Mouse (Mus musculus) neural tube, embryonic 12.5 days (tissue): ENCODE data around the gene H2-M10.6. TPM values are rescaled to one million over a fixed set of nuclear protein-coding genes. Genes with fewer than 3 reads are reported as not detected.

Source experiments
- ATAC-seq: fragments of 200-750 bp; cut with Nextera tagmentation; 2 replicates; pipeline ENCODE4 v1.8.0; 2017; ENCODE audit warnings: low read depth, mild to moderate bottlenecking, moderate TSS enrichment, moderate library complexity; ENCODE audit not compliant: low FRiP score
- H3K27ac ChIP-seq: fragments of 300-500 bp; sonication (generic); 2 replicates; pipeline ENCODE4 v1.5.1; 2016
- H3K27me3 ChIP-seq: fragments of 300-500 bp; sonication (generic); replicated peaks from 2 replicates; pipeline ENCODE4 v1.6.1; 2016; ENCODE audit warnings: mild to moderate bottlenecking
- H3K36me3 ChIP-seq: fragments of 300-500 bp; sonication (generic); 2 replicates; pipeline ENCODE4 v1.6.1; 2016; ENCODE audit warnings: mild to moderate bottlenecking
- H3K4me1 ChIP-seq: fragments of 300-500 bp; sonication (generic); 2 replicates; pipeline ENCODE4 v1.6.1; 2016
- H3K4me2 ChIP-seq: fragments of 300-500 bp; sonication (generic); replicated peaks from 2 replicates; pipeline ENCODE4 v1.6.1; 2016; ENCODE audit warnings: mild to moderate bottlenecking
- H3K4me3 ChIP-seq: fragments of 300-500 bp; sonication (generic); 2 replicates; pipeline ENCODE4 v1.5.1; 2016
- H3K9ac ChIP-seq: fragments of 300-500 bp; sonication (generic); 2 replicates; pipeline ENCODE4 v1.6.1; 2016; ENCODE audit warnings: mild to moderate bottlenecking
- H3K9me3 ChIP-seq: fragments of 300-500 bp; sonication (generic); 2 replicates; pipeline ENCODE4 v1.6.1; 2016; ENCODE audit warnings: mild to moderate bottlenecking
- WGBS: fragments of 180-500 bp; shearing (Covaris S2); methylation state at CpG from one replicate; pipeline ENCODE4 v1.1.7; 2016; 5-methylcytosine and 5-hydroxymethylcytosine counted together
- polyA plus RNA-seq: library from polyadenylated mRNA; unstranded; fragments of >200 nt; fragmentation: Nextera tagmentation; extraction: Ambion mirVana; gene quantifications from 2 replicates; pipeline ENCODE4 v1.2.1, GENCODE M21; 2016

The H2-M10.6 gene
- polyA plus RNA-seq, 1 experiment from 2014 or later: not detected

DNA sequence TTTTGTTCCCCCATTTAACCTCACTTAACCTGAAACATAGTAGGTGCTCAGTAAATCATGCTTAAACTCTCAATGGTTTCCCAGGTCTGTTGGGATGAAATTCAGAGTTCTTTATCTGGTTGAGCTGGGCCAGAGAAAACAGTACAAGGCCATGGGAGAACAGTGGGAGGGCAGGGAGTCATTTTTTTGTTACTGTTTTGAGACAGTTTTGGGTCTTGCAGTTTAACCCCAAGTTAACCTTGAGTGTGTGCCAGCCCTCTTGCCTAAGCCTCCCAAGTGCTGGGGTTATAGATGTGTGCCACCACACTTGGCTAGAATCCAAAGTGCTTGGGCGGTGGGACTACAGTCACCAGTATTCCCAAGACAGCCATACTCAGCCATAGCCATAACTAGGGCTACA, 32.8 kb downstream of the H2-M10.6 start:
- 69% methylated on average over 1 of the region's 1 CpGs for WGBS
- ATAC-seq: no peak
- no peaks in the 10 kb centered on the region for H3K9me3 ChIP-seq
- H3K4me2 ChIP-seq: no peak overlapping the region
- no peak overlapping the region for H3K9ac ChIP-seq
- H3K27ac ChIP-seq: no peak overlapping the region
- no peaks in the 10 kb centered on the region; the same call in 1 of the 2 replicates for H3K36me3 ChIP-seq
- no peaks in the 10 kb centered on the region for H3K27me3 ChIP-seq
- H3K4me1 ChIP-seq: no peaks in the 10 kb centered on the region; the same call in 1 of the 2 replicates
- H3K4me3 ChIP-seq: no peak overlapping the region

DNA sequence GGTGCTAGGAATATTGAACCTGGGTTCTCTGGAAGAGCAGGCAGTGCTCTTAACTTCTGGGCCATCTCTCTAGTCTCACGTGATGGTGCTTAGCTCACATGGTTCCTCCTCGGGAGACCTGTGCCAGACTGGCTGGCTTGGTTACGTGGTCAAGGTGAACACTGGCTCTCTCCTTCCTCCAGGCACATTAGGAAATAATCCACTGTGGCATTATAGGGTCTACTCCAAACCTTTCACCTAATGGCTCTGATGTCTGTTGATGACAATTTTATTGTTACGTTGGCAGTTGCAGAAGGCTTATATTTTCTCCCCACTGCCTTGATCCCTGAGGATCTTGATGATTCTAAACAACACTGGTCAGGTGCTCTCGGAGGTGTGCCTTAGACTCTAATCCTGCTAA, 36.9 kb downstream of the H2-M10.6 start:
- no peak for ATAC-seq
- peaks cover 35% of the 10 kb centered on the region for H3K36me3 ChIP-seq
- H3K27me3 ChIP-seq: no peaks in the 10 kb centered on the region
- no peak overlapping the region for H3K4me2 ChIP-seq
- no peaks in the 10 kb centered on the region for H3K9me3 ChIP-seq
- H3K4me1 ChIP-seq: no peaks in the 10 kb centered on the region; the same call in 1 of the 2 replicates
- H3K4me3 ChIP-seq: no peak overlapping the region
- H3K27ac ChIP-seq: no peak overlapping the region
- no peak overlapping the region for H3K9ac ChIP-seq
- WGBS: 89% methylated on average over 5 of the region's 5 CpGs

DNA sequence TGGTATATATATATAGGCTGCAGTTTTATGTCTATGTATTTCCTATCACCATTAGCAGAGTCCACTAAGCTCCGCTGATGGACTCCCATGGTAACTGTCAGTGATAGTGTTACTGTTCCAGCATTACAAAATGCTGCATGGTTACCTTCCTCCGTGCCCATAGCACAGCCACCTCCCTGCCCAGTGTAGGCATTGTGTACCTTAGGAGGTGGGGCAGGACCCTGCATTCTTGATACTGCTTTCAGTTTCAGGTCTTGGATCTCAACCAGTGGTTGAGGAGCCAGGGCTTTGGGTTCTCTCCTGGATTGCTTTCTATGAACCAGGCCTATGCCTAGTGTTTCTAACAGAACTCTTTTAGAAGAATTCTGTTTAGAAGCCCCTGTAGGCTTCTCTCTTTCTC, 38.0 kb downstream of the H2-M10.6 start:
- Histone ChIP-seq H3K4me3 (no peak overlapping the region), H3K27ac (no peak overlapping the region), H3K4me1 (no peaks in the 10 kb centered on the region), H3K9me3 (no peaks in the 10 kb centered on the region), H3K27me3 (no peaks in the 10 kb centered on the region), H3K9ac (no peak overlapping the region), H3K4me2 (no peak overlapping the region), H3K36me3 (peaks cover 44% of the 10 kb centered on the region)
- WGBS: 92% methylated on average over 2 of the region's 2 CpGs
- ATAC-seq: no peak

DNA sequence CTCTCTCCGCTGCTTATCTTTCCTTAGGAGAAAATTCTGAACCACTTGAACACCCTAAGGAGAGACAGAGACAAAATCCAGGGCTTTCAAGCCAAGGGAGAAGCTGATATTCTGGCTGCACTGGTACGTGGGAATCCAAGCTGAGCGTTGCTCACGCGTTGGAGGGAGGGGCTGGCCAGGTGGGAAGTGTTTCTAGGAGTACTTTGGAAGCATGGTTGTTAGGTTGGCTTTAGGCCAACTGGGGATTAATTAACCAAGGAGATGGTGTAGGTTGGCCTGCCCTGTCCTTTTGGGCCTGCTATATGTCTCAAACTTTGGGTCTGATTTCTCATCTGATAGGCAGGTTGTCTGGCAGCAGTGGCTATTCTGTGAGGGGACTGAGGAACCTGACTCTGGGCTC, 39.2 kb downstream of the H2-M10.6 start:
- 97% methylated on average over 5 of the region's 5 CpGs for WGBS
- H3K4me2 ChIP-seq: no peak overlapping the region
- peaks cover 54% of the 10 kb centered on the region for H3K36me3 ChIP-seq
- no peak overlapping the region for H3K9ac ChIP-seq
- no peak overlapping the region for H3K4me3 ChIP-seq
- H3K27ac ChIP-seq: no peak overlapping the region
- H3K4me1 ChIP-seq: no peaks in the 10 kb centered on the region
- no peaks in the 10 kb centered on the region for H3K9me3 ChIP-seq
- no peak for ATAC-seq
- no peaks in the 10 kb centered on the region for H3K27me3 ChIP-seq

DNA sequence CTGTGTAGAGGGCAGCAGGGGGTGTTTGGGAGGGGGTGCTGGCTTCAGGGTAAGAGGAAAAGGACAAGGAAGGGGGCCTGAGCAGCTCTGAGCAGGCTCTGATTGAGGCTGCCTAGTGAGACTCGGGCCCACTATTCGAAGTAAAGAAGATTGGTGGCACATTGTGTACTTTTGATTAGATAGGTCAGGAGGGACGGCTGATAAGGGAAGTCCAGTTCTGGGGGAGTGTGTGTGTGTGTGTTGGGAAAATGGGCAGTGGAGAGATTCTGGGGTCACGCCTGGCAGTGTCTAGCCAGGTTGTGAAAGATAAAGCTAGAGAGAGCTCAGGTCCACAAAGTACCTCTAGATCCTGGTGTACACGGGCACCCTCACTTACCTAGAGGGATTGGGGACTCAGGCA, 39.7 kb downstream of the H2-M10.6 start:
- Histone ChIP-seq H3K9ac (no peak overlapping the region), H3K9me3 (no peaks in the 10 kb centered on the region), H3K27ac (no peak overlapping the region), H3K4me3 (no peak overlapping the region), H3K4me1 (no peaks in the 10 kb centered on the region), H3K4me2 (no peak overlapping the region), H3K36me3 (peaks cover 59% of the 10 kb centered on the region), H3K27me3 (no peaks in the 10 kb centered on the region)
- 92% methylated on average over 5 of the region's 5 CpGs for WGBS
- ATAC-seq: no peak

DNA sequence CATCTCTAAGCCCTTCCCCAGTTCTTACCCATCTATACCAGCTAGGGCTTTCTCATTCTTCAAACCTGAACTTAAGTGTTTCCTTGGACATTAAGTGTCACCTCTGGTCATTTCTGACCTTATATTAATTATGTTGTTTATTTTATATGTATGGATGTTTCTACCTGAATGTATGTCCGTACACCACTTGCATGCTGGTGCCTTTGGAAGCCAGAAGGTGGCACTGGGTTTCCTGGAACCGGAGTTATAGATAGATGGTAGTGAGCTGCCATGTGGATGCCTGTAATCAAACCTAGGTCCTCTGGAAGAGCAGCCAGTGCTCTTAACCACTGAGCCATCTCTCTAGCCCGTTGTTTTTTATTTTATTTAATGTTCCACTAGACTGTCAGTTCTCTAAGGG, 43.5 kb downstream of the H2-M10.6 start:
- H3K9me3 ChIP-seq: no peaks in the 10 kb centered on the region
- peaks cover 91% of the 10 kb centered on the region for H3K36me3 ChIP-seq
- 93% methylated on average over 3 of the region's 3 CpGs for WGBS
- H3K9ac ChIP-seq: no peak overlapping the region
- no peaks in the 10 kb centered on the region for H3K4me1 ChIP-seq
- no peak for ATAC-seq
- no peak overlapping the region for H3K27ac ChIP-seq
- no peak overlapping the region for H3K4me2 ChIP-seq
- H3K4me3 ChIP-seq: no peak overlapping the region
- no peaks in the 10 kb centered on the region for H3K27me3 ChIP-seq

DNA sequence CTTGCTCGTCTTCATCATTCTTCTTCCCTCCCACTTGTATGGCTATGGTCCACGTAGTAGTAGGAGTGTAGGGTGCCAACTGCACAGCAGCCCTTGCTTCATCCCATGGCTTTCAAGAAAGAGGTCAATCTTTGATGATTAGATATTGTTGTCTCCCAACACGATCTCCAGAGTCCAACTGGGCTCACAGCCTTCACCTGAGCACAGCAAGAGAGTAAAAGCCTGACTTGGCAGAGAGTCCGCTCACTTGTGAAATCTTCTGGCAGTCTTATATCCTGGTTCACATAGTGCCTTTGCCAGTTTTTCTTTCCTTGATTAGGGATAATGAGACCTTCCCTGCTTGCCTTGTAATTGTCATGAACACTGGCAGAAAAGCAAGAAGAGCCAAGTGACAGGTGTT, 44.3 kb downstream of the H2-M10.6 start:
- peaks cover 84% of the 10 kb centered on the region for H3K36me3 ChIP-seq
- H3K4me2 ChIP-seq: no peak overlapping the region
- no peak for ATAC-seq
- H3K9me3 ChIP-seq: no peaks in the 10 kb centered on the region
- no peaks in the 10 kb centered on the region for H3K4me1 ChIP-seq
- no peak overlapping the region for H3K9ac ChIP-seq
- no peaks in the 10 kb centered on the region for H3K27me3 ChIP-seq
- H3K4me3 ChIP-seq: no peak overlapping the region
- no peak overlapping the region for H3K27ac ChIP-seq
- WGBS: 91% methylated on average over 4 of the region's 4 CpGs

DNA sequence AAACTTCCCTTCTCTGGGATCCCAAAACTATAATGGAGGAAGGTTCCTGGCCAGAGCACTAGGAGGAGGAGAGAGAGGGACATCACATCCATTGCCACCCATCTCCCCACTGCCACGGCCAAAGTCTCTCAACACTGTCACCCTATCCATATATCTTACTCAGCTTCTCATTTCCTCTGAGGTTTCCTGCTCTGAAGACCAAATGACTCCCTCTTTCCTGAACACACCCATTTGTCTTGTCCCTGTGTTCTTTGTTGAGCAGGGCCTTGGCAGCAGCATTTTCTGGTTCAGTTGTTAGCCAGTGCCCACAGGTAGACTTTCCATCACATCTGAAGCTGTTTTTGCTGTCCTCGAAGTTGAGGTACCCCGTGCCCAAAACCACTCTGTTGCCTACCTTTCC, 46.2 kb downstream of the H2-M10.6 start:
- peaks cover 64% of the 10 kb centered on the region for H3K36me3 ChIP-seq

DNA sequence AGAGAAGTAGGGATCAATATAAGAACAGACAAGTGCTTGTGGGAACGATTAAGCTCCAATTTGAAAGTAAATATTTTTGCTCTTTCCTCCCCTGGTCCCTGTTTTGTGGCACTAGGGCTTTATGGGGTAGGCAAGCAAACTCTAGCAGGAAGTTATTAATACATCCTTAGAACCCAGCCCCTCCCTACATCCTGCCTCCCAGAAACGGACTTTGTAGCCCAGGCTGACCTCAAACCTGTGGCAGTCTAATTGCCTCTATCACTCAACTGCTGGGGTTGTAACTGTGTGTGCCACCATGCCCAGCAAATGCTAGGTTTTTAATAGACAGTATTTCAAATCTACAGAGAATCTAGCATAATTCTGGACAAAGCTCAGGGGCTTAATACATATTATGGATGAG, 49.7 kb downstream of the H2-M10.6 start:
- Histone ChIP-seq H3K9me3 (no peaks in the 10 kb centered on the region), H3K9ac (no peak overlapping the region), H3K4me3 (no peak overlapping the region), H3K27me3 (peaks cover 2% of the 10 kb centered on the region; the same call in 1 of the 2 replicates), H3K4me2 (no peak overlapping the region), H3K4me1 (no peaks in the 10 kb centered on the region), H3K36me3 (peaks cover 33% of the 10 kb centered on the region), H3K27ac (no peak overlapping the region)
- ATAC-seq: no peak
- WGBS: 61% methylated on average over 2 of the region's 2 CpGs

More for the DNA sequence above, 46.2 kb downstream of the H2-M10.6 start:
- WGBS: 95% methylated on average over 3 of the region's 3 CpGs
- no peak for ATAC-seq
- Histone ChIP-seq H3K9ac (no peak overlapping the region), H3K4me3 (no peak overlapping the region), H3K4me2 (no peak overlapping the region), H3K9me3 (no peaks in the 10 kb centered on the region), H3K27me3 (no peaks in the 10 kb centered on the region), H3K27ac (no peak overlapping the region), H3K4me1 (no peaks in the 10 kb centered on the region)

Other genes starting within 250 kb of the H2-M10.6 start
- gene H2-M9, start 169.5 kb upstream of the H2-M10.6 start, polyA plus RNA-seq: not detected in 2 replicates
- gene H2-M1, start 140.0 kb upstream of the H2-M10.6 start, polyA plus RNA-seq: not detected in 2 replicates
- not detected in 2 replicates for gene H2-M10.5, start 39.3 kb upstream of the H2-M10.6 start, polyA plus RNA-seq
- 52.1 and 56.8 TPM in 2 replicates for gene Trim26, start 25.0 kb downstream of the H2-M10.6 start, polyA plus RNA-seq
- 0.37 and 0.46 TPM in 2 replicates for gene Trim15, start 55.0 kb downstream of the H2-M10.6 start, polyA plus RNA-seq
- 4.6 and 5.4 TPM in 2 replicates for gene Trim10, start 57.4 kb downstream of the H2-M10.6 start, polyA plus RNA-seq
- not detected in 2 replicates for gene Trim40, start 78.0 kb downstream of the H2-M10.6 start, polyA plus RNA-seq
- gene Trim31, start 85.9 kb downstream of the H2-M10.6 start, polyA plus RNA-seq: not detected in 2 replicates
- gene Rnf39, start 130.7 kb downstream of the H2-M10.6 start, polyA plus RNA-seq: 0.41 and 1.3 TPM in 2 replicates
- gene Ppp1r11, start 139.6 kb downstream of the H2-M10.6 start, polyA plus RNA-seq: 147 and 155 TPM in 2 replicates
- gene Znrd1, start 146.4 kb downstream of the H2-M10.6 start, polyA plus RNA-seq: 72.3 and 82.2 TPM in 2 replicates
- gene Znrd1as, start 146.4 kb downstream of the H2-M10.6 start, polyA plus RNA-seq: 6.0 and 6.2 TPM in 2 replicates
- 0.47 TPM in 1 of 2 replicates, not detected in the other for gene 2410137M14Rik, start 169.1 kb downstream of the H2-M10.6 start, polyA plus RNA-seq
- 1.7 and 1.9 TPM in 2 replicates for gene H2-M5, start 177.4 kb downstream of the H2-M10.6 start, polyA plus RNA-seq
- 208 and 210 TPM in 2 replicates for gene Zfp57, start 189.0 kb downstream of the H2-M10.6 start, polyA plus RNA-seq
- gene Mog, start 211.2 kb downstream of the H2-M10.6 start, polyA plus RNA-seq: 1.0 and 1.3 TPM in 2 replicates
- gene Gabbr1, start 233.8 kb downstream of the H2-M10.6 start, polyA plus RNA-seq: 44.6 and 47.0 TPM in 2 replicates